Mouse (Mus musculus) heart, postnatal 0 days (tissue): Measurements from ENCODE around the gene Urm1. TPM values are rescaled to one million over a fixed set of nuclear protein-coding genes. Genes with fewer than 3 reads are reported as not detected.
"Not testable (repeated sequence)": the region's sequence is repeated elsewhere in the genome, so short reads cannot be mapped to it uniquely, and the experiment has no call there.

Experiments used
- ATAC-seq: fragments of 200-750 bp; cut with Nextera tagmentation; 2 replicates; pipeline ENCODE4 v1.8.0; 2017; ENCODE audit warnings: low read depth, moderate number of reproducible peaks, moderate library complexity; ENCODE audit not compliant: insufficient read depth
- DNase-seq: peaks from one replicate; pipeline ENCODE4 v3.0.0-alpha.2; 2016; ENCODE audit warnings: low spot score
- H3K27ac ChIP-seq: fragments of 300-500 bp; sonication (generic); 2 replicates; pipeline ENCODE4 v1.5.1; 2014; ENCODE audit warnings: low read depth, mild to moderate bottlenecking
- H3K27me3 ChIP-seq: fragments of 300-500 bp; sonication (generic); 2 replicates; pipeline ENCODE4 v1.6.1; 2014; ENCODE audit warnings: low read length, mixed read lengths; ENCODE audit not compliant: control insufficient read depth, insufficient read depth
- H3K36me3 ChIP-seq: fragments of 300-500 bp; sonication (generic); replicated peaks from 2 replicates; pipeline ENCODE4 v1.6.1; 2014; ENCODE audit warnings: low read length, mixed read lengths; ENCODE audit not compliant: control insufficient read depth, insufficient read depth
- H3K4me1 ChIP-seq: fragments of 300-500 bp; sonication (generic); 2 replicates; pipeline ENCODE4 v1.6.1; 2014; ENCODE audit warnings: antibody characterized with exemption; ENCODE audit not compliant: control insufficient read depth, insufficient read depth
- H3K4me2 ChIP-seq: fragments of 300-500 bp; sonication (generic); 2 replicates; pipeline ENCODE4 v1.6.1; 2014; ENCODE audit warnings: low read depth, mild to moderate bottlenecking, low read length, moderate library complexity
- H3K4me3 ChIP-seq: fragments of 300-500 bp; sonication (generic); 2 replicates; pipeline ENCODE4 v1.5.1; 2014; ENCODE audit warnings: low read depth, low read length
- H3K9ac ChIP-seq: fragments of 300-500 bp; sonication (generic); replicated peaks from 2 replicates; pipeline ENCODE4 v1.6.1; 2014; ENCODE audit warnings: low read depth, low read length, mixed read lengths
- H3K9me3 ChIP-seq: fragments of 300-500 bp; sonication (generic); replicated peaks from 2 replicates; pipeline ENCODE4 v1.6.1; 2016; ENCODE audit warnings: low read length; ENCODE audit not compliant: control insufficient read depth
- CTCF ChIP-seq: IDR thresholded peaks from 2 replicates; pipeline ENCODE4 v1.5.1; 2016; ENCODE audit warnings: antibody characterized with exemption, control low read depth, low read depth
- EP300 ChIP-seq: IDR thresholded peaks from 2 replicates; pipeline ENCODE4 v1.6.1; 2016; ENCODE audit warnings: antibody characterized with exemption, low read depth
- WGBS: fragments of 180-500 bp; shearing (Covaris S2); extraction: QIAGEN DNeasy Blood & Tissue Kit; methylation state at CpG from one replicate; pipeline ENCODE4 v1.1.7; 2014; 5-methylcytosine and 5-hydroxymethylcytosine counted together
- polyA plus RNA-seq: library from polyadenylated mRNA; unstranded; fragments of >200 nt; fragmentation: Nextera tagmentation; extraction: Ambion mirVana; gene quantifications from 2 replicates; pipeline ENCODE4 v1.2.1, GENCODE M21; 2015
- total RNA-seq: library from RNA; depleted of rRNA; stranded (reverse); fragments of >200 nt; gene quantifications from 2 replicates; pipeline ENCODE4 v1.2.3, GENCODE M21; 2014; ENCODE audit warnings: low replicate concordance

Gene Urm1
- total and polyA plus RNA-seq, 2 experiments from 2014 or later = 14.2 to 30.0 TPM

GRCm38 (mm10) chr2:29872581-29873295 is 52.9 kb downstream of the Urm1 start:
- DNase-seq (no peak), ATAC-seq (no peak)
- TF ChIP-seq CTCF (no peak), EP300 (no peak)
- Histone ChIP-seq H3K4me2 (no peak overlapping the region), H3K36me3 (peaks cover 7% of the 10 kb centered on the region; the same call in 1 of the 2 replicates), H3K4me1 (peaks cover 5% of the 10 kb centered on the region; the same call in 1 of the 2 replicates), H3K9ac (no peak overlapping the region), H3K9me3 (no peaks in the 10 kb centered on the region), H3K27ac (no peak overlapping the region), H3K4me3 (no peak overlapping the region), H3K27me3 (no peaks in the 10 kb centered on the region)
- WGBS = 74% methylated on average over 10 of the region's 10 CpGs

- H3K4me1 ChIP-seq = peaks cover 5% of the 10 kb centered on the region; the same call in 1 of the 2 replicates
- no peak overlapping the region for H3K4me2 ChIP-seq
- no peak for TF ChIP-seq EP300
- peaks cover 7% of the 10 kb centered on the region; the same call in 1 of the 2 replicates for H3K36me3 ChIP-seq
- no peak overlapping the region for H3K9ac ChIP-seq
- WGBS = 87% methylated on average over 4 of the region's 4 CpGs
- H3K9me3 ChIP-seq = no peaks in the 10 kb centered on the region
- H3K27me3 ChIP-seq = no peaks in the 10 kb centered on the region
- ATAC-seq = no peak
- no peak for DNase-seq
- no peak overlapping the region for H3K27ac ChIP-seq
- H3K4me3 ChIP-seq = no peak overlapping the region
Measured at GRCm38 (mm10) chr2:29873801-29874200, 53.9 kb downstream of the Urm1 start.

DNA sequence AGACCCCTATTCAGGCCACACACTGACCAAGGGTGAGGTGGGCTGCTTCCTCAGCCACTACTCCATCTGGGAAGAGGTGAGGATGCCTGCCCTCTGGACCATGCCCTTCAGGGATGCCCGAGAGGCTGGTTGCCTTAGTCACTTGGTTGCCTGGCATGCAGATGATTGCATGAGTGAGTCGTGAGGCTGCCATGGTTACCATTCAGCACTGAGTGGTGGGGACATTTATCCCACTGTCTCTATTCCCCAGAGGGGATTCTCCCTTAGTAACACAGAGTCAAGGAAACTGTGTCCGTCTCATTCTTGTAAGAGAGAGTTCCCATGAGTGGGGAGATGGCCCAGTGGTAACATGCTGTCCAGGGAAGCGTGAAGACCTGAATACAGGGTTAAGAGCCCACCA is 58.2 kb downstream of the Urm1 start:
- no peaks in the 10 kb centered on the region for H3K9me3 ChIP-seq
- no peak for ATAC-seq
- H3K36me3 ChIP-seq = peaks cover 13% of the 10 kb centered on the region; the same call in 1 of the 2 replicates
- no peak overlapping the region for H3K9ac ChIP-seq
- no peaks in the 10 kb centered on the region for H3K27me3 ChIP-seq
- no peak overlapping the region for H3K27ac ChIP-seq
- WGBS = 75% methylated on average over 4 of the region's 4 CpGs
- no peaks in the 10 kb centered on the region for H3K4me1 ChIP-seq
- no peak for DNase-seq
- H3K4me2 ChIP-seq = no peak overlapping the region
- no peak overlapping the region for H3K4me3 ChIP-seq
- TF ChIP-seq CTCF (no peak), EP300 (no peak)

DNA sequence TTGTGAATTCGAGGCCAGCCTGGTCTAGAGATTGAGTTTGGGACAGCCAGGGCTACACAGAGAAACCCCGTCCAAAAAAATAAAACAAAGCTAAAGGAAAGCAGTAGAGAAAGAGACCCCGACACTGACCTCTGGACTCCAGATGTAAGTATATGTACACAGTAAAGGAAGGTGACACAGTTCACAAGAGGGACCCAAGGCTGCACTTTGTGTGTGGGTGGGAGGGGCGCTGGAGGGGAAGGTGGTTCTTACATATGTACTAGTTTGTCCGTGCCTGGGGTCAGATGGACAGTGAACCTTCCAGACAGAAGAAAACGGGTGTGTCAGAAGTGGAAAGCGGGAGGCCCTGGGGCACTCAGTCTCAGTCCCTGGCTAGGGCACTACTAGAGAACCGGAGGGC is 59.3 kb downstream of the Urm1 start:
- no peak overlapping the region for H3K4me3 ChIP-seq
- no peaks in the 10 kb centered on the region for H3K27me3 ChIP-seq
- no peak overlapping the region for H3K4me2 ChIP-seq
- no peak for DNase-seq
- no peak overlapping the region for H3K9ac ChIP-seq
- no peak for TF ChIP-seq EP300
- TF ChIP-seq CTCF = no peak
- no peaks in the 10 kb centered on the region for H3K4me1 ChIP-seq
- no peak for ATAC-seq
- no peak overlapping the region for H3K27ac ChIP-seq
- H3K36me3 ChIP-seq = peaks cover 13% of the 10 kb centered on the region; the same call in 1 of the 2 replicates
- WGBS = 64% methylated on average over 8 of the region's 8 CpGs
- H3K9me3 ChIP-seq = no peaks in the 10 kb centered on the region

DNA sequence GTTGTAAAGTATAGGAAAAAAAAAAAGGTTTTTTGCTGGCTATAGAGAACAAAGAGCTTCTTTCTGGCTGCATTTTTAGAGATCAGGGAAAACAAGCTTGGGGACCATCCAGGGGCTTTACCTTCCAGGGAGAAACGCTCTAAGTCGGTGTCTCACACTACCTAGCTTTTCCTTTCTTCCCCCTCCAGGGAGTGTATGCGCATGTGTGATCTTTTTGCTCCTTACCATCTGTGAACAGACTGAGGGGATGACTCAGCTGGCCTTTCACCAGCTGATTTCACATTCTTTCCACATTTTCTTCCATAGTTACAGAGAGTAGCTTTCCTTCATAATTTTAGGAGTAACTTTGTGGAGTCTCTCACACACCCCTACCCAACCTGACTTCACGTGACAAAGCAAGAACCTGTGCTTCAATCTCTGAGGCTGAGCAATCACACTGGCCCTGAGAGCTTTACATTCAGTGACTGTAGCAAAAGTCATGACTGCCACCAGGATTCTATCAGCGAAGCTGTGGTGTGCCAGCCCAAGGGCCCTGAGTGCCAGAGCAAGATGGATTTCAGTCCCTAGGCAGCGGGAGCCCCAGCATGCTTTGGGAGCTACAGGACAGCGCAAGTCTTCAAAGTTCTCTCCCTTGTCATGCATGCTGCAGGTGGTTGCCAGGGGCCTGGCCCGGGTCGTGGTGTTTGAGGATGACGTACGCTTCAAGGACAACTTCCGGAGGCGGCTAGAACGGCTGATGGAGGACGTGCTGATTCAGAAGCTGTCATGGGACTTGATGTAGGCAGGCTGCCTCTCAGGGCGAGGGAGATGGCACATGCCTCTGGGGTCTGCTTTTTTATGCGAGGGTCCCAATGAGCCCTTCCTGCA is 60.3 kb downstream of the Urm1 start:
- no peak; the same call in 1 of the 2 replicates for ATAC-seq
- TF ChIP-seq EP300 (no peak), CTCF (no peak)
- no peak overlapping the region for H3K4me2 ChIP-seq
- 58% methylated on average over 17 of the region's 17 CpGs for WGBS
- H3K27ac ChIP-seq = peak overlapping the region; percentile 15; the same call in 1 of the 2 replicates
- H3K4me3 ChIP-seq = no peak overlapping the region
- H3K36me3 ChIP-seq = peaks cover 13% of the 10 kb centered on the region; the same call in 1 of the 2 replicates
- H3K9ac ChIP-seq = no peak overlapping the region
- no peak for DNase-seq
- no peaks in the 10 kb centered on the region for H3K9me3 ChIP-seq
- H3K4me1 ChIP-seq = no peaks in the 10 kb centered on the region
- no peaks in the 10 kb centered on the region for H3K27me3 ChIP-seq

DNA sequence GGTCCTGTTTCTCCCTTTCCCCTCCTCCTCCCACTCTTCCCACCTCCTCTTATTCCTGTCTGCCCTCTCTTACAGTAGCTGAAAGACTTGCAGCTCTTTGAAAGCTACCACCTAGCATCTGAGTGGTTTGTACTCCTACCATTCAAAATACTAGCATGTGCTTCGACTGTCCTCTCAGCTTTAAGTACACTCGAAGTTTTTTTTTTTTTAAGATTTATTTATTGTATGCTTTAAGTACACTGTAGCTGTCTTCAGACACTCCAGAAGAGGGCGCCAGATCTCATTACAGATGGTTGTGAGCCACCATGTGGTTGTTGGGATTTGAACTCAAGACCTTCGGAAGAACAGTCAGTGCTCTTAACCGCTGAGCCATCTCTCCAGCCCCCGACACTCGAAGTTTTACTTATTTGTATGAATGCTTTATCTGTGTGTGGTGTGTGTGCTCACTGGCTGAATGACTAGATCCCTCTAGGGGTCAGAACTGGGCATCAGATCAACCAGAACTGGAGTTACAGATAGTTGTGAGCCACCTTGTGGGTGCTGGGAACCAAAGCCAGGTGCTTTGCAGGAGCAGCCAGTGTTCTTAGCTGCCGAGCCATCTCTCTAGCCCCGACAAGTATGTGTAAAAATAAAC is 66.9 kb downstream of the Urm1 start:
- ATAC-seq, H3K4me2 ChIP-seq, H3K4me3 ChIP-seq, H3K4me1 ChIP-seq, H3K27ac ChIP-seq, H3K36me3 ChIP-seq, H3K9ac ChIP-seq, H3K27me3 ChIP-seq, H3K9me3 ChIP-seq, DNase-seq: not testable (repeated sequence)
- 74% methylated on average over 9 of the region's 9 CpGs for WGBS
